Mouse (Mus musculus): ENCODE results near the gene Chpt1. TPM values are rescaled to one million over a fixed set of nuclear protein-coding genes. Genes with fewer than 3 reads are reported as not detected.
"Not testable (repeated sequence)": the region's sequence is repeated elsewhere in the genome, so short reads cannot be mapped to it uniquely, and the experiment has no call there.

Gene Chpt1
- polyA plus RNA-seq, 1 experiment = 28.7 TPM

- no peaks in the 10 kb centered on the region for H3K27me3 ChIP-seq (ENCODE audit: control insufficient read depth, insufficient read depth, low read length)
- H3K27ac ChIP-seq (ENCODE audit: control insufficient read depth, insufficient read depth, low read length) = no peak overlapping the region
- no peaks in the 10 kb centered on the region for H3K36me3 ChIP-seq (ENCODE audit: control insufficient read depth, insufficient read depth, low read length)
- H3K4me3 ChIP-seq (ENCODE audit: control insufficient read depth, insufficient read depth, low read length) = no peak overlapping the region
- WGBS = 91% methylated on average over 5 of the region's 5 CpGs
- no peak for DNase-seq
- TF ChIP-seq CTCF (IDR thresholded peaks at IDR 0.05; ENCODE audit: borderline replicate concordance, control insufficient read depth, extremely low read depth, insufficient read depth, low read length, poor library complexity) (no peak), POLR2A (IDR thresholded peaks at IDR 0.05; ENCODE audit: control insufficient read depth, extremely low read depth, insufficient read depth, low read length, poor library complexity) (no peak)
- peaks cover 5% of the 10 kb centered on the region for H3K4me1 ChIP-seq (replicated peaks; ENCODE audit: control insufficient read depth, insufficient read depth, low read length)
Measured at GRCm38 (mm10) chr10:88499993-88500392, 3.9 kb downstream of the Chpt1 start.

- Histone ChIP-seq H3K27ac (ENCODE audit: control insufficient read depth, insufficient read depth, low read length) (no peak overlapping the region), H3K4me3 (ENCODE audit: control insufficient read depth, insufficient read depth, low read length) (no peak overlapping the region), H3K27me3 (ENCODE audit: control insufficient read depth, insufficient read depth, low read length) (no peaks in the 10 kb centered on the region), H3K36me3 (ENCODE audit: control insufficient read depth, insufficient read depth, low read length) (no peaks in the 10 kb centered on the region), H3K4me1 (replicated peaks; ENCODE audit: control insufficient read depth, insufficient read depth, low read length) (no peaks in the 10 kb centered on the region; the same call in 1 of the 2 replicates)
- TF ChIP-seq CTCF (IDR thresholded peaks at IDR 0.05; ENCODE audit: borderline replicate concordance, control insufficient read depth, extremely low read depth, insufficient read depth, low read length, poor library complexity) (no peak), POLR2A (IDR thresholded peaks at IDR 0.05; ENCODE audit: control insufficient read depth, extremely low read depth, insufficient read depth, low read length, poor library complexity) (no peak)
- 41% methylated on average over 11 of the region's 11 CpGs for WGBS
- no peak for DNase-seq
Measured at GRCm38 (mm10) chr10:88496864-88497564, 6.9 kb downstream of the Chpt1 start.

- no peaks in the 10 kb centered on the region; the same call in 1 of the 2 replicates for H3K4me1 ChIP-seq (replicated peaks; ENCODE audit: control insufficient read depth, insufficient read depth, low read length)
- 68% methylated on average over 4 of the region's 4 CpGs for WGBS
- H3K4me3 ChIP-seq (ENCODE audit: control insufficient read depth, insufficient read depth, low read length) = no peak overlapping the region
- H3K27ac ChIP-seq (ENCODE audit: control insufficient read depth, insufficient read depth, low read length) = no peak overlapping the region
- TF ChIP-seq POLR2A (IDR thresholded peaks at IDR 0.05; ENCODE audit: control insufficient read depth, extremely low read depth, insufficient read depth, low read length, poor library complexity) (no peak), CTCF (IDR thresholded peaks at IDR 0.05; ENCODE audit: borderline replicate concordance, control insufficient read depth, extremely low read depth, insufficient read depth, low read length, poor library complexity) (no peak)
- no peaks in the 10 kb centered on the region for H3K36me3 ChIP-seq (ENCODE audit: control insufficient read depth, insufficient read depth, low read length)
- no peaks in the 10 kb centered on the region for H3K27me3 ChIP-seq (ENCODE audit: control insufficient read depth, insufficient read depth, low read length)
- no peak for DNase-seq
Measured at GRCm38 (mm10) chr10:88494959-88495587, 8.8 kb downstream of the Chpt1 start.

- no peaks in the 10 kb centered on the region for H3K36me3 ChIP-seq (ENCODE audit: control insufficient read depth, insufficient read depth, low read length)
- H3K27me3 ChIP-seq (ENCODE audit: control insufficient read depth, insufficient read depth, low read length) = no peaks in the 10 kb centered on the region
- TF ChIP-seq CTCF (IDR thresholded peaks at IDR 0.05; ENCODE audit: borderline replicate concordance, control insufficient read depth, extremely low read depth, insufficient read depth, low read length, poor library complexity) (no peak), POLR2A (IDR thresholded peaks at IDR 0.05; ENCODE audit: control insufficient read depth, extremely low read depth, insufficient read depth, low read length, poor library complexity) (no peak)
- H3K27ac ChIP-seq (ENCODE audit: control insufficient read depth, insufficient read depth, low read length) = no peak overlapping the region
- no peaks in the 10 kb centered on the region; the same call in 1 of the 2 replicates for H3K4me1 ChIP-seq (replicated peaks; ENCODE audit: control insufficient read depth, insufficient read depth, low read length)
- WGBS = 47% methylated on average over 8 of the region's 8 CpGs
- DNase-seq = no peak
- no peak overlapping the region for H3K4me3 ChIP-seq (ENCODE audit: control insufficient read depth, insufficient read depth, low read length)
Measured at GRCm38 (mm10) chr10:88492658-88493057, 11.2 kb downstream of the Chpt1 start.

- Histone ChIP-seq H3K27me3 (ENCODE audit: control insufficient read depth, insufficient read depth, low read length) (no peaks in the 10 kb centered on the region), H3K27ac (ENCODE audit: control insufficient read depth, insufficient read depth, low read length) (no peak overlapping the region), H3K36me3 (ENCODE audit: control insufficient read depth, insufficient read depth, low read length) (no peaks in the 10 kb centered on the region), H3K4me1 (replicated peaks; ENCODE audit: control insufficient read depth, insufficient read depth, low read length) (no peaks in the 10 kb centered on the region; the same call in 1 of the 2 replicates), H3K4me3 (ENCODE audit: control insufficient read depth, insufficient read depth, low read length) (no peak overlapping the region)
- WGBS = 85% methylated on average over 7 of the region's 7 CpGs
- TF ChIP-seq POLR2A (IDR thresholded peaks at IDR 0.05; ENCODE audit: control insufficient read depth, extremely low read depth, insufficient read depth, low read length, poor library complexity) (no peak), CTCF (IDR thresholded peaks at IDR 0.05; ENCODE audit: borderline replicate concordance, control insufficient read depth, extremely low read depth, insufficient read depth, low read length, poor library complexity) (no peak)
- no peak for DNase-seq
Measured at GRCm38 (mm10) chr10:88491632-88492031, 12.2 kb downstream of the Chpt1 start.

- DNase-seq = no peak
- no peaks in the 10 kb centered on the region for H3K36me3 ChIP-seq (ENCODE audit: control insufficient read depth, insufficient read depth, low read length)
- 97% methylated on average over 5 of the region's 5 CpGs for WGBS
- H3K4me1 ChIP-seq (replicated peaks; ENCODE audit: control insufficient read depth, insufficient read depth, low read length) = no peaks in the 10 kb centered on the region
- TF ChIP-seq CTCF (IDR thresholded peaks at IDR 0.05; ENCODE audit: borderline replicate concordance, control insufficient read depth, extremely low read depth, insufficient read depth, low read length, poor library complexity) (no peak), POLR2A (IDR thresholded peaks at IDR 0.05; ENCODE audit: control insufficient read depth, extremely low read depth, insufficient read depth, low read length, poor library complexity) (no peak)
- no peaks in the 10 kb centered on the region for H3K27me3 ChIP-seq (ENCODE audit: control insufficient read depth, insufficient read depth, low read length)
- no peak overlapping the region for H3K4me3 ChIP-seq (ENCODE audit: control insufficient read depth, insufficient read depth, low read length)
- no peak overlapping the region for H3K27ac ChIP-seq (ENCODE audit: control insufficient read depth, insufficient read depth, low read length)
Measured at GRCm38 (mm10) chr10:88488629-88489028, 15.2 kb downstream of the Chpt1 start.

- H3K27me3 ChIP-seq (ENCODE audit: control insufficient read depth, insufficient read depth, low read length); H3K4me1 ChIP-seq (replicated peaks; ENCODE audit: control insufficient read depth, insufficient read depth, low read length); DNase-seq; H3K27ac ChIP-seq (ENCODE audit: control insufficient read depth, insufficient read depth, low read length); H3K36me3 ChIP-seq (ENCODE audit: control insufficient read depth, insufficient read depth, low read length); H3K4me3 ChIP-seq (ENCODE audit: control insufficient read depth, insufficient read depth, low read length): not testable (repeated sequence)
- 95% methylated on average over 10 of the region's 10 CpGs for WGBS
Measured at GRCm38 (mm10) chr10:88482866-88483265, 21.0 kb downstream of the Chpt1 start.

Data from thymus, adult 2 months (tissue).